Mouse (Mus musculus): ENCODE results near the gene Nell1.

Gene Nell1

GRCm38 (mm10) chr7:50253166-50253565 is 278.5 kb downstream of the Nell1 start:
- in situ Hi-C loops (cut with MboI, MseI): no loop called here

GRCm38 (mm10) chr7:50260016-50260415 is 285.4 kb downstream of the Nell1 start:
- in situ Hi-C loops (cut with MboI, MseI): no loop called here

DNA sequence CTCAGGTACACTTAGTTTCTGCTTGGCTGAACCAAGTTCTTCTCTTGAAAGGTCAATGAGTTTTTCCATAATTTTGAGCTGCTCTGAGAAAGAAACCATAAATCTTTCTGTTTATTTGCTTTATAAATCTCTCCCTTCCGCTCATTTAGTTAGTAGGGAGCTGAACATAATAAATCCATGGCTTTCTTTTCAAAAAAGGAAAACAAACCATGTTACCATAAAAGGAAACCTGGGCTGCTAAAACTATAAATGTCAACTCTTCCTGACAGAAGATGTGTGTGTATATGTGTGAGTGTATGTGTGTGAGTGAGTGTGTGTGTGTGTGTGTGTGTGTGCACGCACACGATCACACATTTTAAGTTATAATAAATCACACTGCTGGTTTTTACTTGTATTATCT is 320.8 kb downstream of the Nell1 start:
- in situ Hi-C loops (cut with MboI, MseI): no loop called here

DNA sequence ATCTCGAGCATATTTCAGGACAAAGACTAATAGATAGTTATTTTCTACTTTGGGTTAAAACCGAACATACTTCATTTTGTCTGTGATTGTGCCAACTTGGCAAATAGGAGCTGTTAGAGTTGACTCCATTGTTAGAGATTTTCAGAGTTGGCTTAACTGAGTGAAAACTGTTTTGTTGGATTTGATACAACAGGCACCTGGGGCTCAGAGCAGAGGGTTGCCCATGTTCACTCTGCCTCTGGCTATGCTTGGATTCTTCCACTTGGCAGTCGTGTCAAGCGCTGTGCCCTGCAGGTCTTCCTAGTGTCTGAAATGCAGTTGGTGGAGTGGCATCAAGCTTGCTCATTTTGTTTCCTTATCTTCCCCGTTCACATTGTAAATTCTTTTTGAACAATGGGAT is 363.6 kb downstream of the Nell1 start:
- in situ Hi-C loops (cut with MboI, MseI): loop anchor here (10.0 kb wide), 1 partner anchor 763 kb away; no protein-coding TSS in a partner anchor

GRCm38 (mm10) chr7:50338757-50339156 is 364.1 kb downstream of the Nell1 start:
- in situ Hi-C loops (cut with MboI, MseI): loop anchor here (10.0 kb wide), 1 partner anchor 764 kb away; no protein-coding TSS in a partner anchor

DNA sequence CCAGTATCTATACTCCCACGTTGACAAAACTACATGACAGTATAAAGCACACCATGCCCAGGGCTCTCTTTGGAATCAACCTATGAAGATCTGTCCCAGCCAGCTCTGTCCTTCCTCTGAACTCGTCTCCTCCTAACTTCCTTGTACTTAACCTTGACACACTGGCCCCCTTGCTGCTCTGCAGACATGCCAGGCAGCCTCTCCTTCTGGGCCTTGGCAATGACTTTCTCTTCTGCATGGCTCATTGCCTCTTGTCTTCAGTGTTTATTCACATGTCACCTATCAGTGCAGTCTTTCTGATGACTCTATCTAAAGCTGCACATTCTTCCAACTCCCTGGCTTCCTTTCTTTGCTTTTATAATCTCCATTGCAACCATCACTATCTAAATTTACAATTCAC is 376.9 kb downstream of the Nell1 start:
- in situ Hi-C loops (cut with MboI, MseI): no loop called here

DNA sequence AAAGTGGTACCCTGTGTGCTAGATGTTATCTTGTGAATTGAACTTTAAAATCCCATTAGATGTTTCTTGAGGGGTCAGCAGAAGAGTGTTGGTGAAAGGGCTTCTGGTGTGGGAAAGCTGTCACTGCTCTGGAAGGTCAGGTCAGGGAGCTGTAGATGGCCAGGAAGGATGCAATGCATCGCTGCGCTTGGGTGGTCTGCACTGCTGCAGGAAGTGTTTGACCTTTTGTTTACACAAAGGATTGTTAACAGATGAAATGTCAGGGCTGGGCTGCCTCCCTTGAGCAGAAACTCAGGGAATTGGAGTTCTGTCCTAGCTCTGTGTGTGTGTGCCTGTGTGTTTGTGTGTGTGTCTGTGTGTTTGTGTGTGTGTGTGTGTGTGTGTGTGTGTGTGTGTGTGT is 382.5 kb downstream of the Nell1 start:
- in situ Hi-C loops (cut with MboI, MseI): no loop called here

GRCm38 (mm10) chr7:50362039-50362438 is 387.4 kb downstream of the Nell1 start:
- in situ Hi-C loops (cut with MboI, MseI): no loop called here

GRCm38 (mm10) chr7:50374876-50375275 is 400.2 kb downstream of the Nell1 start:
- in situ Hi-C loops (cut with MboI, MseI): loop anchor here (25.0 kb wide), 2 partner anchors 887 to 1713 kb away; no protein-coding TSS in a partner anchor

DNA sequence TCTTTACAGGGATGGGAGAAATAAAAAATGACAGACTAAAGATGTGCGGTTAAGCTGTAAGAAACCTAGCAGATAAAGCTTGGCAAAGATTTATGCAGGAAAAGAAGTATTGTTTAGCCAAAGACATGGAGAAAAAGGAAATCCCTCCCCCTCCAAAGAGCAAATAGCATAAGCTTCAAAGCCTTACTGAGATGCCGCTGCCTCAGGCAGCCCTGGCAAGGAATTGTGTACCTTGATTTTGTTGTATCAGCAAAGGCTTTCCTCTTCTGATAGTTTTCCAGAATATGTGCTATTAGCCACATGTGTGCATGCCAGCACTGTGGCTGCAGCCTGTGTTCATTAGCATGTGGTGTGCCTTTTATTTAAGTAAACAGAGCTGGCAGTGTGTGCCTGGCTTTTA is 435.8 kb downstream of the Nell1 start:
- in situ Hi-C loops (cut with MboI, MseI): no loop called here

DNA sequence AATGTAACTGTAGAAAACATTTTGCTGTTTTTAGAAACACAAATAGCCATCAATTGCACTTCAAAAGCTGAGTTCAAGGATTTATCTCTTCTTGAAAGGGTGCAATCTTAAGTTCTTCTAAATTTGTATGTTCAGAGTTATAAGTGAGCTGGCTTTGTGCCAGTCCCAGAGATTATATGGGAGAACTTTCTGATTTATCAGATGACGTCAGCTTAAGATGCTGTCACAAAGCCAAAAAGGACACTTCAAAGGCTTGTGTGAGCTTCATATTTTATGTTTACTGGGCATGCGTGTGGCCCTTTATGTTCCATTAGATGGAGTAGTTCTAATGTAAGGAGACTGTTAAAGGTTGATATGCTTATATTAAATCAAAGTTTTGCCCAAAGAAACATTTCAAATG is 445.3 kb downstream of the Nell1 start:
- in situ Hi-C loops (cut with MboI, MseI): loop anchor here (5.0 kb wide), 1 partner anchor 38 kb away; no protein-coding TSS in a partner anchor

DNA sequence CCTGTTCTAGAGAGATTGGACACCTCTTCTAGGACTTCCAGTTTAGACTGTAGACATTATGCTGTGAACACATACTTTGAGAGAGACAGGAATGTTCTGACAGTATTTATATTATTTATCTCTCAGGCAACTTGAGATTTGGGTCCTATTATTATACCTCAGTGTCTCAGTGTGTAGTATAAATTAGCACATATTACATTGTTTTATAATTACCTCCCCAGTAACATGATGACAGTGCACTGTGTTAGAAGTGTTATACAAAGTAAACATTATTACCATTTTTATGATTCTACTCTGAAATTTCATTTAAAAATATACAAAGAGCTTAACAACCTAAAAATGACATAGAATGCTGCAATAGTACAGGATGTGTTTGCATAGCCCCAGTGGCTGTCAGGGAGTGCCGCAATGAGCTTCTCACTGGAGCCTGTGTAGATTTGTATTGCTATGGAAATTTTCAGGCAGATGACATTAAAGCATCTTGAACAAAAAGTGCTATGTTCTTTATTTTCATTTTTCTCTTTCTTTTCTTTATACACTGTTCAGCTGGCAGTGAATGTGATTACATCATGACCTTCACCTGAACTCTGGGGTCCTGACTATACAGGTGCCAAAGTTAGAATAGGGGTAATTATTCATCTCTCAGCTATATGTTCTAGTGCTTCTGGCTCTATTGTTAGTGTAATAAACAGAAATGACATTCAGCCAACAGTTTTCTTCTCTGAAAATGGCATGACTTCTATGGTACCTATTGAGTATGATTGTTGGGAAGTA is 447.9 kb downstream of the Nell1 start:
- in situ Hi-C loops (cut with MboI, MseI): no loop called here

- in situ Hi-C loops (cut with MboI, MseI): no loop called here
Measured at GRCm38 (mm10) chr7:50429725-50430124, 455.1 kb downstream of the Nell1 start.

DNA sequence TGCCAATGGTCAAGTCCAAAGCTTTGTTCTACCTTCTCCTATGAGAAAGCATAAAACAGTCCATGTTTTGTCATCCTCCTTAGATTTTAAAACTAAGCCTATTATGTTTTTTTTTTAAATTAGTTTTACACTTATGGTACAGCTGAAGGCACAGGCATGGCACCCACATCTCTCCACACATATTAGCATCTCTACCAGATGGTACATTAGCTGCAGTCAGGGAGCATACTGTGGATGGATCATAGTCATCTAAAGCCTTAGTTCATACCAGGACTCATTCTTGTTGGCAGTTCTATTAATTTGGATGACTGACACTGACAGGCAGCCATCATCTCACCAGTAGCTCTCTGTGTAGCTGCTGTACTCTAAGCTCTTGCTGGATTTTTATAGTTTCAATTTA is 466.6 kb downstream of the Nell1 start:
- in situ Hi-C loops (cut with MboI, MseI): no loop called here

DNA sequence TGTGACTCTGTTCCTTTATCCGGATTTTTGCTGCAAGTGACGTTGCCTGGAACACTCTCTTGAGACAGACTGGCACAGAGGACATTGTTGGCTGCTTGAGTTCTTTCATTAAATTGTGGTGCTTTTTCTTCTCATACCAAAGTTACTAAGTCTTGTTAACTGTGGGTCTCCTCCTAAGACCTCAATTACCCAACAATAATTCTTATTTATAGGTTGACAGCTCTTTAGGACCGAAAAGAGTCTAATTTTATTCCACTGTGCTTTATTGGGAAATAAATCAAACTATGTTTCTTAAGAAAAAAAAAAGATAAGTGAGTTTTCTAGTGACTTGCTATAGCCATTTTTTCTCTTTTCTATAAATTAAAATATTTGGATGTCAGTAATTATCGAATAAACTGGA is 472.7 kb downstream of the Nell1 start:
- in situ Hi-C loops (cut with MboI, MseI): no loop called here

GRCm38 (mm10) chr7:50467742-50468141 is 493.1 kb downstream of the Nell1 start:
- in situ Hi-C loops (cut with MboI, MseI): no loop called here

DNA sequence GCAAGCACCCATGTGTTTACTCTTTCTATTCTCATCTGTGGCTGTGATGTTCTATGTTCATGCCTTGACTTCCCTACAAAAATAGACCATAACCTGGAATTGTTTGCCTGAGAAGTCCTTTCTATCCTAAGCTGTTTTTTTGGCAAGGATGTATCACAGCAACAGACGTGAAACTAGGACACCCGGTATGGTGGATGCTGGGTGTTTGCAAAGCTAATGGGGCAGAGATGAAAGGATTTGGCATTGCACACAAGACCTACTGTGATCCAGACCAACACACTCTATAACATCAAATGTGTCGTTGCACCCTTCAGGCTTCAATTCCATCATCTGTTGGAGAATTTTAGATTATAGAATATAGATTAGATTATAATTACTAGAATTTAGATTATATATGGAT is 495.9 kb downstream of the Nell1 start:
- in situ Hi-C loops (cut with MboI, MseI): loop anchor here (10.0 kb wide), 1 partner anchor 994 kb away; no protein-coding TSS in a partner anchor

- in situ Hi-C loops (cut with MboI, MseI): no loop called here
Measured at GRCm38 (mm10) chr7:50482011-50482410, 507.3 kb downstream of the Nell1 start.

GRCm38 (mm10) chr7:50485304-50485703 is 510.6 kb downstream of the Nell1 start:
- in situ Hi-C loops (cut with MboI, MseI): no loop called here

DNA sequence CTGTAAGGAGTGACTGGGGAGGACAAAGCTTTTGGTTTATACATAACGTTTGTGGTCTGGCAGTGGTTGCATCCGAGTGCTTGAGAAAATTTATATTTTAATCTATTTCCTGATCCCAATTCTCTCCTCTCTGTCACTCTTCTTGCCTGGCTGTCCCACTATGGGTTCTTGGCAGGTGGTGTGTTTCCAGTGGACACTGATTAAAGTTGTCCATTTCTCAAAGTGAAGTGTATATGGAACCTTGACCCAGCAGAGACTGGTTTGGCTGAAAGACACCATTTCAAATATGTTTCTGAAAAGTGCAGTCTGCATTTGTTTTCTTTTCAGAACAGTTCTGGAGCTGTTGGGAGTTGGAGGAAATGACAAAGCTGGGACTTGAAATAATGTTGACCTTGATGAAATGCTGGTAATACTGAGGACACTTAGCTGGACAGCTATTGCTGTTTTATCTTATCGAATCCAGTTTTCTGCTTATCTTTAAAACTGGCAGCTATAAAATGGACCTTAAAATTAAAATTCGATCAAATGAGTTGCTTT is 512.3 kb downstream of the Nell1 start:
- in situ Hi-C loops (cut with MboI, MseI): no loop called here

GRCm38 (mm10) chr7:50501562-50501961 is 526.9 kb downstream of the Nell1 start:
- in situ Hi-C loops (cut with MboI, MseI): no loop called here

- in situ Hi-C loops (cut with MboI, MseI): no loop called here
Measured at GRCm38 (mm10) chr7:50507047-50507446, 532.4 kb downstream of the Nell1 start.

DNA sequence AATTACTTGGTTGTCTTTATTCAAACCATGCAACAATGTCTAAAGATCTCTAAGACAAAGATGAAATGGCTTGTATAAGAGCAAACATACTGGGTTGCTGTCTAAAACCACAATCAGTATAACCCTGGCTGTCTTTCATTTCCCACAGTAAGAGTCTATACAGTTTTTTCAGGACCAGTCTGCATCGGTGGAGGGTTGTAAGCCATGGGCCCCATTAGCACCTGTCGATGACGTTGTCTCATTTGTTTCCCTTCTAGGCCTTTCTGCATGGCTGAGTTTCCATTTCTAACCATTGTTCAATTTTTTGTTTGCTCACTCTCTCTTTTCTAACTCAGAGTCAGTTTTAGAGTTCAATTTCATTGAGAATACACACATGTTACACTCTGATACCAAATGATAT is 540.2 kb downstream of the Nell1 start:
- in situ Hi-C loops (cut with MboI, MseI): no loop called here
